Mouse (Mus musculus) thymus, adult 18-20 months (tissue): ENCODE results near the gene Bcl10.

ENCODE experiments used
- DNase-seq, 2 experiments: peaks; one replicate each; pipeline ENCODE4 v3.0.0; 2022; ENCODE audit warnings: mixed read lengths in 2 of 2

The Bcl10 gene

GRCm38 (mm10) chr3:145916374-145916773 is 6.2 kb upstream of the Bcl10 start:
- no peak for DNase-seq

GRCm38 (mm10) chr3:145916826-145917225 is 5.8 kb upstream of the Bcl10 start:
- DNase-seq = no peak

- no peak for DNase-seq
Observed at GRCm38 (mm10) chr3:145922971-145923370, 367 bp downstream of the Bcl10 start.

DNA sequence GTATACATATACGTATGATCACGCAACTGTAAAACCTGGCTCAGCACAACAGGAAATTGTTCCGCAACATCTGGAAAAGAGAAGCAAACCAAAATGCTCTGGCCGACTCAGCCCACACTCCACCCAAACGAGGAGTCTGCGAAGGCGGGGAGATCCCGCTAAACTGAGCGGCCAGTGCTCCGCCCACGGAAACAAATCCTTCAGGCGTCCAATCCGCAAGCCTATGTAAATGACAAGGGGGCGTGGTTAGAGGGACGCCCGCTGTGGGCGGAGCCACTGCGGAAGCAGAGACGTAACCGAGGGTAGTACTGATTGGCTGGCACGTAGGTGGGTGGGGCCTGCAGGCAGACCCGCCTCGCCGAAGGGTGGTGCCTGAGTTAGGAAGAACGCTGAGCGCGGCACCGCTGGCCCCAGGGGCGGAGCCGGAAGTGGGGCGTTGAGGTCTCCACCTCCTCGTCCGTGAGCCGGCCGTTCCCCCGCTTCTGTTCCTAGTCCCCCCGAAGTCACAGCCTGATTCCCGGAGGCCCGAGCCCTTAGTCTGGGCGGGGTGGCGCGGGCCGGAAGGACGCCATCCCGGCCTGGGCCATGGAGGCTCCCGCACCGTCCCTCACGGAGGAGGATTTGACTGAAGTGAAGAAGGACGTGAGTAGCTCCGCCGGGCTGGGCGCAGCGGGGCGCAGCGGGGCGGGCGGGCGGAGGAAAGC is 1.4 kb downstream of the Bcl10 start:
- peak; percentile 99 for DNase-seq

DNA sequence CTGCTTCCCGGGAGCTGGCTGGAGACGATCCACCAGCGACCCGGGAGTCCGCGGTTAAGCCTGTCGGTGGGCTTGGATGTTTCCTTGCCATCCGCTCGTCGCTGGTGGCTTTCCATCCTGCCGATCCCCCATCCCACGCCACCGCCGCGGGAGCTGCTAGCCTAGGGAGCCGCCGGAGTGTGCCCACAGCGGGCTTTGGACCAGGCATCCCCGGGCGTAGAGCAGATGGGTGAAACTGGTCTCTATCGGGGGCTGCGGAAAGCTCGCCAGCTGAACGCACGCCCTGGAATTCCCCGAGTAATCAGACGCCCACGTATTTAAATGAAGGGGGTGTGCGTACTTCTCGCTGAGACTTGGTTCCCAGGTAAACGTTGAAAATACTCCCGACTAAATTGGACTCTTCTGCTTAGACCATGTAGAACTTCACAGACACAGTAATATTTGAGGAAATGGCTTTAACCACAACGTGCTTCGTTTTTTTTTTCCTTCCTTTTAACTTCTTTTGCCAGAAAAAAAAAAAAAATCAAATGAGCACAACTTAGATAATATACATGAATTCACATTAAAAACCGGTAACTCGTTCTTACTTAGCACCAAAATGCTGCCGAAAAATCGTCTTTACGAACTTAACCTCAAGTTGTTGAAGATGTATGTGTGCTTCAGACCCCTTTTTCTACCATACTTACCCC is 2.2 kb downstream of the Bcl10 start:
- DNase-seq = peak; percentile 49 to 57

DNA sequence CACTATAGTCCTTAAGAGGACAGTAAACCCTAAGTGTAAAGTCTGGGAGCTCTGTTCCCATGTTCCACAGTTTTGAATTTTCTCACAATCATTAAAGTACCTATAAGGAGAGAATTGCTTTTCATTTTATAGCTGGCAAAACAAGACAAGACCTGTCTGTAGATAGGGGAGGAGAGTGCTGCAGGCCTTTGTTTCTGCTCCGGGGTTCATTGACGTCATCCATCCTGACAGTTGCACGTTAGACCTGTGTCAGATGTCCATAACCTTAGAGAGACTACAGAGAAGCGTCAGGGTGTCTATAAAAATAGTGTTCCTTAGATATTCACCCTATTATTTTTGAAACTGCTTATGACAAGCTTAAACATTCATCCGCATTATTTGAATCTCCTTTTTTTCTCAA is 2.9 kb downstream of the Bcl10 start:
- DNase-seq = no peak

DNA sequence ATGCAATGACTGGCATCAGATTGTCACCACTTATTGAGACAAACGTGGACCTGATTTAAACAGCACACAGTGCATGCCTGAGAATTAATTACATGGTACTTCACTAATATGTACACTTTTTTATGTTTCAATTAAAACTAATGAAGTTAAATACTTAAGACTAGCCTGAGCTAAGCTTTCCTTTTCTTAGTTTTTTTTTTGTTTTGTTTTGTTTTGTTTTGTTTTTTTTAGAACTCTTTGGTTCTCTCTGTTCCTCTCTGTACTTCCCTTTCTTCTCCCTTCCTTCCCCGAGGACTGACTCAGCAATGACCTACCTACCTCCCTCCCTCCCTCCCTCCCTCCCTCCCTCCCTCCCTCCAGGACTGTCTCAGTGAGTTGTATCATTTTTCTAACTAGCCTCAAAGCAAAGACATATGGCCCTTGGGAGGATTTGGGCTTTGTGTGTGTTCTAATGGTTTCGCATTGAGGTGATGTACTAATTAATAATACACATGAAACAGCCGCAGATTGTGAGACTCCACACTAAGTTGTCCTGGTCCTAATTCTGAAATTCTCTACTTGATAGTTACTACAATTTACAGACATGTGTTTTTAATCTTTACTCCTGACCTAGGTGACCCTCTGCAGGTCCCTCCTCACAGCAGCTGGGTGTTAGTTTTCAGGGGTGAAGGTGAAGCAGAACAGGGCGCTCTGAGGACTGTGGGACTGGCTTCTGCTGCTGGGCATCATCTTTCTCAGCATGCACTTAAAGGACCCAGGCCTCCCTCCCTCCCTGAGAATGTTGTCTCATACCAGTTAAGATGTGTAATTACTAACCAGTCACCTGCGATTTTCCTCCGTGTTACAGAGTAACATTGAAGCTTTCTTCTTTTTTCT is 7.2 kb downstream of the Bcl10 start:
- DNase-seq = no peak

DNA sequence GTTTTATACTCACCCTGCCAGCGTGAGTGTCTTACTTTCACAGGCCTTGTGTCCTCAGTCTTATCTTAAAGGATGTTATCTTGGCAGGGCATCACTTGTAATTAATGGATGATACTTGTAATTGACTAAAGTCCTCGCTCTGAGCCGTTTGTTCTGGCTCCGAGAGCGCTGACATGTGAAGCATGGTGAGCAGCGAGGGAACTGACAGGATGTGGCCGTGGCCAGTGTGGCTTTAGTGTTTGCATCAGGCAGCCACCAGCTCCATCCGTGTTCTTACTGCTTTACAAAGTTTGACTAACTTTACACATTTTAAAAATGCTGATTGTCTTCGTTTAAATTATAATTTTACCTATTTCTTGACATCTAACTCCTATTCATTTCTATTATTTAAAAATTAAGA is 11.2 kb downstream of the Bcl10 start:
- DNase-seq = no peak

GRCm38 (mm10) chr3:145937505-145938404 is 15.2 kb downstream of the Bcl10 start, which contains the start of gene 2410004B18Rik:
Gene 2410004B18Rik, plus strand, starts transcription at chr3:145938014.
- peak; percentile 75 to 78 for DNase-seq

GRCm38 (mm10) chr3:145938405-145939349 is 16.1 kb downstream of the Bcl10 start:
- no peak for DNase-seq

- DNase-seq = no peak
Observed at GRCm38 (mm10) chr3:145939402-145939801, 16.8 kb downstream of the Bcl10 start.

GRCm38 (mm10) chr3:145939971-145940370 is 17.4 kb downstream of the Bcl10 start:
- no peak for DNase-seq

DNA sequence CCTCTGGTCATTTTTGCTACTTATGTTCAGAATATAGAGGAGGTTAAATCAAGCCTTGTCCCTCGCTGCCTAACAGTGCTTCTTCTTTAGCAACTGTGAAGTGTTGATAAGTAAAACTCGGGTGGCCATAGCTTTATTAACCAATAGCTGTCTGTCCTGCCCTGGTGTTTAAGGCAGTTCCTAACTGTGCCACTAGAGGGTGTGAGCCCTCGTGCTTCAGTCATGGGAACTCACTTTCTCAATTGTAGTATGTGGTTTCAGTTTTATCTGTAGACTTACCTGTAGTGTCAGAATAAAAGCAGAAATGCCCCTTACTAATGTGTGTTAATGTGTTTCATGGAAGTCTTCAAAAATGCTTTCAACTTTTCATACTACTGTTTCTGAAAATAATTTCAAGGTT is 19.4 kb downstream of the Bcl10 start:
- DNase-seq = peak in 1 of 2 experiments; percentile 38

DNA sequence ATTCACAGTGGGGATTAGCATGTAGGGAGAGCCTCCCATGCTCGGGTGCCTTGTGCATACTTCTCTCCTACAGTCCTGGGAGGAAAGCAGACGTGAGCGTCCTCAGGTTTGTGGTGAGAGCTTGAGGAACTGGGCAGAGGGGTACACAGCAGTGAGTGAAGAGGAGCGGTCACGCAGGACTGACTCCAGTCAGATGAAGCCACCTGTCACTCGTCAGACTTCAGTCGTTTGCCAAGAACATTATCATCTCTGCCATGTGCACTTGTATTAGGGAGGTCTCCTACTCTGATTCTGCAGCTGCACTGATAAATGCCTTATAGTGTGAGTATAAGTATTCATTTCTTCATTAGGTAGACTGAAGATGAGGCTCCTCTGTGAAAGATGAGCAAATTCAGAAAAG is 21.7 kb downstream of the Bcl10 start:
- DNase-seq = no peak

DNA sequence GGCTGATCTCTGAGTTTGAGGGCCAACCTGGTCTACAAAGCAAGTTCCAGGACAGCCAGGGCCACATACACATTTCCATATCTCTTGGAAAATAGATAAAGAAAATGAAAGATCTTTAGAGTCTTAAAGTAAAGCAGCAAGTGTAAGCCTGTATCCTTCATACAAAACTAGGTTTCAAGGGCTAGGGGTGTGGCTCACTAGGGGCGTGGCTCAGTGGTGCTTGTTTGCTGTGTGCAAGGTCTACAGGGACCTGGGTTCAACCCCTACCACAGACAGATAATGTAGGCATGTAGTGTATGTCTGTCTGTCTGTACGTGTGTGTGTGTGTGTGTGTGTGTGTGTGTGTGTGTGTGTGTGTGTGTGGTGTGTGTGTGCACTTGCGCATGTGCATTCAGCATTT is 23.3 kb downstream of the Bcl10 start:
- DNase-seq = no peak

DNA sequence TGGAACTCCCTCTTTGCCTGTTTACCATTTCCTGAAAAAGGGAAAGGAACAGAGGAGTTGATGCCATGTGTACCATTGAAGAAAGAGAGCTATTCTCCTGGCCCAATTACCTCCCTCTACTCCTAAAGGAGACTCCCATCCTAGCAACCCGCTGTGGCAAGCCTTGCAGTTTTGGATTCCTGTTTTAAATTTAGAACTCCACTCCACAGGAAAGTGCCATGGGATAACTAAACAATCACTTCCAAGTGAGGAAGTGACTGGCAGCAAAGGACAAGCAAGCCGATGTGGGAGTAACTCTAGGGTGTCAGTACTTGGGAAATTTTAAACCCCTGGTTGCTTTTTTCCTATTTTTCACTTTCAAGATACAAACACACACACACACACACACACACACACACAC is 24.1 kb downstream of the Bcl10 start:
- DNase-seq = no peak

GRCm38 (mm10) chr3:145947539-145948204 is 25.1 kb downstream of the Bcl10 start:
- no peak for DNase-seq

- peak in 1 of 2 experiments; percentile 17 for DNase-seq
Observed at GRCm38 (mm10) chr3:145950034-145950814, 27.6 kb downstream of the Bcl10 start.

DNA sequence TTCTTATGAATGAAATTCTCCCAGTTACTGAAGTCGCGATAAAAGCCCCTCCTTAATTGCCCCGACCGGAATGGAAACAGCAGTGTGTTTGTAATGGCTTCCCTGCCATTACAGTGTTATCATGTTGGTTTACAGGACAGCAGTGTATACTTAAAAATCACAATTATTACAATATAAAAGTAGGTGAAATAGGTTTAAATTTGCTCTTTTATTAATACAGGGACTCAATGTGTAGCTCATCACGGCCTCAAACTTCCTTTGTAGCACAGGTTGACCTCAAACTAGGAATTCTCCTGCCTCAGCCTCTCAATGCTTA is 28.2 kb downstream of the Bcl10 start:
- DNase-seq = no peak
